Mouse (Mus musculus) limb, embryonic 14.5 days (tissue): ENCODE results near the gene Traf3. TPM values are rescaled to one million over a fixed set of nuclear protein-coding genes. Genes with fewer than 3 reads are reported as not detected.

Experiments used
- ATAC-seq: fragments of 200-750 bp; cut with Nextera tagmentation; 2 replicates; pipeline ENCODE4 v1.8.0; 2017; ENCODE audit warnings: low read depth, moderate number of reproducible peaks, moderate TSS enrichment; ENCODE audit not compliant: low FRiP score
- DNase-seq: peaks from one replicate; pipeline ENCODE4 v3.0.0-alpha.2; 2015; ENCODE audit warnings: low spot score
- H3K27ac ChIP-seq: fragments of 300-500 bp; sonication (generic); replicated peaks from 2 replicates; pipeline ENCODE4 v1.5.1; 2014; ENCODE audit warnings: low read depth, mild to moderate bottlenecking, low read length, moderate library complexity, mixed read lengths
- H3K27me3 ChIP-seq: fragments of 300-500 bp; sonication (generic); 2 replicates; pipeline ENCODE4 v1.6.1; 2014; ENCODE audit warnings: low read length, mixed read lengths; ENCODE audit not compliant: control insufficient read depth, insufficient read depth
- H3K36me3 ChIP-seq: fragments of 300-500 bp; sonication (generic); 2 replicates; pipeline ENCODE4 v1.6.1; 2014; ENCODE audit warnings: mild to moderate bottlenecking, low read length, moderate library complexity, mixed read lengths; ENCODE audit not compliant: control insufficient read depth, insufficient read depth
- H3K4me1 ChIP-seq: fragments of 300-500 bp; sonication (generic); 2 replicates; pipeline ENCODE4 v1.6.1; 2014; ENCODE audit warnings: antibody characterized with exemption, low read length, mixed read lengths; ENCODE audit not compliant: control insufficient read depth, insufficient read depth
- H3K4me2 ChIP-seq: fragments of 300-500 bp; sonication (generic); replicated peaks from 2 replicates; pipeline ENCODE4 v1.6.1; 2014; ENCODE audit warnings: low read depth, mild to moderate bottlenecking, low read length, moderate library complexity; ENCODE audit not compliant: severe bottlenecking
- H3K4me3 ChIP-seq: fragments of 300-500 bp; sonication (generic); replicated peaks from 2 replicates; pipeline ENCODE4 v1.5.1; 2014; ENCODE audit warnings: low read length
- H3K9ac ChIP-seq: fragments of 300-500 bp; sonication (generic); 2 replicates; pipeline ENCODE4 v1.6.1; 2014; ENCODE audit warnings: mild to moderate bottlenecking, low read depth, low read length, moderate library complexity; ENCODE audit not compliant: severe bottlenecking
- H3K9me3 ChIP-seq: fragments of 300-500 bp; sonication (generic); 2 replicates; pipeline ENCODE4 v1.6.1; 2016; ENCODE audit warnings: low read length; ENCODE audit not compliant: control insufficient read depth
- POLR2A ChIP-seq: fragments of 200-500 bp; IDR thresholded peaks from 2 replicates; pipeline ENCODE4 v1.8.0; 2012; ENCODE audit warnings: inconsistent platforms, mild to moderate bottlenecking, moderate library complexity, borderline replicate concordance; ENCODE audit not compliant: insufficient read depth, insufficient read length; ENCODE audit errors: extremely low read depth
- WGBS: fragments of 180-500 bp; shearing (Covaris S2); extraction: QIAGEN DNeasy Blood & Tissue Kit; methylation state at CpG from one replicate; pipeline ENCODE4 v1.1.7; 2014; 5-methylcytosine and 5-hydroxymethylcytosine counted together
- polyA plus RNA-seq, 2 experiments: library from polyadenylated mRNA; depleted of rRNA in 1 of 2; stranded (reverse) in 1 of 2; unstranded in 1 of 2; fragments of >200 nt; fragmentation: Nextera tagmentation in 1 of 2; extraction: Ambion mirVana in 1 of 2; gene quantifications; 2 replicates each; pipeline versions ENCODE4 v1.2.1 to v1.2.3; 2012 to 2014

Traf3 gene
- polyA plus RNA-seq, 2 experiments: 12.8 to 20.2 TPM

GRCm38 (mm10) chr12:111306821-111307220 lies 140.7 kb downstream of the Traf3 start:
- TF ChIP-seq POLR2A: no peak
- H3K27me3 ChIP-seq: no peaks in the 10 kb centered on the region
- no peaks in the 10 kb centered on the region for H3K4me1 ChIP-seq
- WGBS: 87% methylated on average over 8 of the region's 8 CpGs
- DNase-seq (no peak), ATAC-seq (no peak)
- peaks cover 94% of the 10 kb centered on the region for H3K36me3 ChIP-seq
- H3K4me3 ChIP-seq: no peak overlapping the region
- no peak overlapping the region for H3K27ac ChIP-seq
- no peak overlapping the region for H3K4me2 ChIP-seq
- H3K9ac ChIP-seq: no peak overlapping the region
- no peaks in the 10 kb centered on the region for H3K9me3 ChIP-seq

GRCm38 (mm10) chr12:111309256-111309655 lies 143.1 kb downstream of the Traf3 start:
- H3K27me3 ChIP-seq: no peaks in the 10 kb centered on the region
- no peak for TF ChIP-seq POLR2A
- no peak overlapping the region for H3K4me3 ChIP-seq
- no peak overlapping the region for H3K27ac ChIP-seq
- 82% methylated on average over 12 of the region's 12 CpGs for WGBS
- no peaks in the 10 kb centered on the region for H3K4me1 ChIP-seq
- H3K9ac ChIP-seq: no peak overlapping the region
- no peak for DNase-seq
- H3K4me2 ChIP-seq: no peak overlapping the region
- peaks cover 94% of the 10 kb centered on the region for H3K36me3 ChIP-seq
- ATAC-seq: no peak
- H3K9me3 ChIP-seq: no peaks in the 10 kb centered on the region

- H3K27ac ChIP-seq: no peak overlapping the region
- no peak for TF ChIP-seq POLR2A
- H3K36me3 ChIP-seq: peaks cover 93% of the 10 kb centered on the region
- no peaks in the 10 kb centered on the region for H3K9me3 ChIP-seq
- WGBS: 82% methylated on average over 14 of the region's 14 CpGs
- H3K4me3 ChIP-seq: no peak overlapping the region
- ATAC-seq (no peak), DNase-seq (no peak)
- H3K4me2 ChIP-seq: no peak overlapping the region
- no peaks in the 10 kb centered on the region for H3K4me1 ChIP-seq
- no peak overlapping the region for H3K9ac ChIP-seq
- no peaks in the 10 kb centered on the region for H3K27me3 ChIP-seq
Measured at GRCm38 (mm10) chr12:111309931-111310330, 143.8 kb downstream of the Traf3 start.

- ATAC-seq (no peak), DNase-seq (no peak)
- Histone ChIP-seq H3K36me3 (peaks cover 93% of the 10 kb centered on the region), H3K4me2 (no peak overlapping the region), H3K9me3 (no peaks in the 10 kb centered on the region), H3K9ac (no peak overlapping the region), H3K4me1 (no peaks in the 10 kb centered on the region), H3K4me3 (no peak overlapping the region), H3K27ac (no peak overlapping the region), H3K27me3 (no peaks in the 10 kb centered on the region)
- TF ChIP-seq POLR2A: no peak
- WGBS: 92% methylated on average over 10 of the region's 10 CpGs
Measured at GRCm38 (mm10) chr12:111311775-111312174, 145.6 kb downstream of the Traf3 start.

- peaks cover 95% of the 10 kb centered on the region for H3K36me3 ChIP-seq
Measured at GRCm38 (mm10) chr12:111314273-111314672, 148.1 kb downstream of the Traf3 start.

More at GRCm38 (mm10) chr12:111314273-111314672, 148.1 kb downstream of the Traf3 start:
- no peak overlapping the region for H3K9ac ChIP-seq
- H3K9me3 ChIP-seq: no peaks in the 10 kb centered on the region
- no peak overlapping the region for H3K4me2 ChIP-seq
- no peaks in the 10 kb centered on the region for H3K27me3 ChIP-seq
- TF ChIP-seq POLR2A: no peak
- no peak overlapping the region for H3K27ac ChIP-seq
- ATAC-seq (no peak), DNase-seq (no peak)
- H3K4me1 ChIP-seq: no peaks in the 10 kb centered on the region
- 94% methylated on average over 7 of the region's 7 CpGs for WGBS
- no peak overlapping the region for H3K4me3 ChIP-seq

Other genes starting within 250 kb of the Traf3 start
- gene Ankrd9, start 187.3 kb upstream of the Traf3 start, polyA plus RNA-seq (2012; rRNA removed): 15.6 and 21.6 TPM in 2 replicates
- gene Ankrd9, start 187.3 kb upstream of the Traf3 start, polyA plus RNA-seq (2014; fragmentation: Nextera tagmentation; extraction: Ambion mirVana): 11.7 and 12.5 TPM in 2 replicates
- gene Rcor1, start 127.0 kb upstream of the Traf3 start, polyA plus RNA-seq (2012; rRNA removed): 29.4 and 30.2 TPM in 2 replicates
- 17.7 and 20.6 TPM in 2 replicates for gene Rcor1, start 127.0 kb upstream of the Traf3 start, polyA plus RNA-seq (2014; fragmentation: Nextera tagmentation; extraction: Ambion mirVana)
- 0.08 and 0.18 TPM in 2 replicates for gene 4930595D18Rik, start 18.1 kb downstream of the Traf3 start, polyA plus RNA-seq (2012; rRNA removed)
- not detected in 2 replicates for gene 4930595D18Rik, start 18.1 kb downstream of the Traf3 start, polyA plus RNA-seq (2014; fragmentation: Nextera tagmentation; extraction: Ambion mirVana)
- gene Amn, start 104.7 kb downstream of the Traf3 start, polyA plus RNA-seq (2012; rRNA removed): 1.4 and 1.7 TPM in 2 replicates
- 0.55 and 0.97 TPM in 2 replicates for gene Amn, start 104.7 kb downstream of the Traf3 start, polyA plus RNA-seq (2014; fragmentation: Nextera tagmentation; extraction: Ambion mirVana)
- gene Cdc42bpb, start 211.3 kb downstream of the Traf3 start, polyA plus RNA-seq (2012; rRNA removed): 163 and 215 TPM in 2 replicates
- gene Cdc42bpb, start 211.3 kb downstream of the Traf3 start, polyA plus RNA-seq (2014; fragmentation: Nextera tagmentation; extraction: Ambion mirVana): 37.0 and 39.7 TPM in 2 replicates
- 11.0 and 17.2 TPM in 2 replicates for gene Lbhd2, start 240.4 kb downstream of the Traf3 start, polyA plus RNA-seq (2012; rRNA removed)
- gene Lbhd2, start 240.4 kb downstream of the Traf3 start, polyA plus RNA-seq (2014; fragmentation: Nextera tagmentation; extraction: Ambion mirVana): 19.2 and 22.3 TPM in 2 replicates